Mouse (Mus musculus): ENCODE data around the gene Zfp652. TPM values are rescaled to one million over a fixed set of nuclear protein-coding genes. Genes with fewer than 3 reads are reported as not detected.

Gene Zfp652
- polyA plus RNA-seq, 1 experiment from 2014 or later = 7.3 TPM

DNA sequence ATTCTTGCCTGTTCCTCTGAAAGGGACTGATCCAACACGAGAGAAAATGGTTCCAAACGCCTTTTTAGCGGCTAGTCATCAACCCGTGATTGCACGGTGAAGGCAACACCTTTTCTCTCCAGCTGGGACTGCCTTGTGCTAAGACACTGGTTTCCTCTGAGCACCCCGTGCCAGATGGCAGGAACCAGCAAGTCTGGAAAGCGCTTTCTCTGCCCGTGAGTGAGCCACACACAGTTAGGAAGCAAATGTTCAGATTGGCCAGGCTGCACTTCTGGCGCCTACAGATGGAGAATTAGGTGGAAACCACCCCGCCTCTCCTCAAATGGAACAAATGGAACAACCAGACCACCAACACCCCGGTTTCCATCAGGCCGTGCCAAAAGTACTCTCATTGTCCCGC, 79.3 kb downstream of the Zfp652 start:
- WGBS (ENCODE audit: insufficient replicate concordance) = 74% methylated on average over 13 of the region's 13 CpGs
- no peak overlapping the region for H3K9ac ChIP-seq (ENCODE audit: low read depth, low read length)
- no peaks in the 10 kb centered on the region for H3K36me3 ChIP-seq (ENCODE audit: control insufficient read depth, insufficient read depth, low read length)
- H3K4me1 ChIP-seq (ENCODE audit: control insufficient read depth, insufficient read depth, low read length) = peaks cover 17% of the 10 kb centered on the region
- ATAC-seq (replicated peaks; ENCODE audit: insufficient number of reproducible peaks, low FRiP score, low TSS enrichment) = no peak
- H3K27me3 ChIP-seq (ENCODE audit: control insufficient read depth, insufficient read depth, low read length) = peaks cover 2% of the 10 kb centered on the region; the same call in 1 of the 2 replicates
- H3K9me3 ChIP-seq (replicated peaks; ENCODE audit: control insufficient read depth, low read length) = no peaks in the 10 kb centered on the region
- no peak overlapping the region for H3K4me3 ChIP-seq (ENCODE audit: low read depth, low read length)
- no peak overlapping the region for H3K27ac ChIP-seq (ENCODE audit: low read depth, low read length)
- no peak overlapping the region for H3K4me2 ChIP-seq

DNA sequence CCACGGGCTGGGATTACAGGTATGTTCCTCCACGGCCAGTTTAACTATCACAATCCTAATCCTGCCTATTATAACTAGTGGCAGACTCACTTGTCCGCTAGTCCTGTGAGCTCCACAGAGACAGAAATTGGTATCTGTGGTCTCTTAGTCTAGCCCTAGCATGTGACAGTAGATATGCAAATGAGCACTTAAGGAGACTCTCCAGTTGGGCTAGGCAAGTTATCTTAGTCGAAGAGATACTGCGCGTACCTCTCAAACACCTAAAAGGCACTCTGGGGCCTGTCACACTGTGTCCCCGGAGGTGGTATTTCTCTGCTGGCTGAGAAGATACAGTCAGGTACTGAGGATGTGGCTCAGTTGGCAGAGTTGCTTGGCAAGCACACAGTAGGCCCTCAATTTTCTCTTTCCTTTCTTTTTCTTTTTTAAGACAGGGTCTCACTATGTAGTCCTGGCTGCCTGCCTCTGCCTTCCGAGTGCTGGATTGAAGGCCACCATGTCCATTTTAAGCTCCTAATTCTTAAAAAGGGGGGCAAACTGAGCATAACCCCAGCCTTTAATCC, 80.6 kb downstream of the Zfp652 start:
- Histone ChIP-seq H3K4me2 (no peak overlapping the region), H3K9me3 (replicated peaks; ENCODE audit: control insufficient read depth, low read length) (no peaks in the 10 kb centered on the region), H3K4me3 (ENCODE audit: low read depth, low read length) (no peak overlapping the region), H3K4me1 (ENCODE audit: control insufficient read depth, insufficient read depth, low read length) (peaks cover 18% of the 10 kb centered on the region), H3K36me3 (ENCODE audit: control insufficient read depth, insufficient read depth, low read length) (no peaks in the 10 kb centered on the region), H3K9ac (ENCODE audit: low read depth, low read length) (no peak overlapping the region), H3K27ac (ENCODE audit: low read depth, low read length) (no peak overlapping the region), H3K27me3 (ENCODE audit: control insufficient read depth, insufficient read depth, low read length) (peaks cover 10% of the 10 kb centered on the region)
- ATAC-seq (replicated peaks; ENCODE audit: insufficient number of reproducible peaks, low FRiP score, low TSS enrichment) = 0 out of 2 replicates have a peak, but pooled peaks have one; percentile 32
- WGBS (ENCODE audit: insufficient replicate concordance) = 61% methylated on average over 8 of the region's 8 CpGs

DNA sequence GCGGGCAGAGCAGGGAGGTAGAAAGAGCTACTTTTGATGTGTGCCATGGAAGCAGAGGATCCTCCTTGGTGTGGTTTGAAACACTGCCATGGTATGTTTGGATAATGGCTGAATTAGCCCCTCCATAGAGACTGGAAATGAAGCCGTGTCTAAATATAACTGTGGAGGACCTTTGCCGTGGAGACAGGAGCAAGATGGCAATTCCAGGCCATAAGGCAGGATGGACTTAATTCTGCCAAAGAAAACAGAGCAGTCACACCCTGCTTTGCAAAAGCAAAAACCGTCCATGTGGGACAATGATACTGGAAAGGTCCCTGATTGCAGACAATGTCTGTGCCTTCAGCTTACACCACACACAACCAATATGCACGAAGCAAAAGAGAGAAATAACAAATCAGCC, 81.7 kb downstream of the Zfp652 start:
- H3K36me3 ChIP-seq (ENCODE audit: control insufficient read depth, insufficient read depth, low read length) = no peaks in the 10 kb centered on the region
- 52% methylated on average over 5 of the region's 5 CpGs for WGBS (ENCODE audit: insufficient replicate concordance)
- H3K4me2 ChIP-seq = no peak overlapping the region
- H3K9me3 ChIP-seq (replicated peaks; ENCODE audit: control insufficient read depth, low read length) = no peaks in the 10 kb centered on the region
- H3K4me3 ChIP-seq (ENCODE audit: low read depth, low read length) = no peak overlapping the region
- H3K9ac ChIP-seq (ENCODE audit: low read depth, low read length) = no peak overlapping the region
- ATAC-seq (replicated peaks; ENCODE audit: insufficient number of reproducible peaks, low FRiP score, low TSS enrichment) = no peak
- H3K27ac ChIP-seq (ENCODE audit: low read depth, low read length) = no peak overlapping the region
- peaks cover 18% of the 10 kb centered on the region for H3K4me1 ChIP-seq (ENCODE audit: control insufficient read depth, insufficient read depth, low read length)
- H3K27me3 ChIP-seq (ENCODE audit: control insufficient read depth, insufficient read depth, low read length) = peaks cover 10% of the 10 kb centered on the region

DNA sequence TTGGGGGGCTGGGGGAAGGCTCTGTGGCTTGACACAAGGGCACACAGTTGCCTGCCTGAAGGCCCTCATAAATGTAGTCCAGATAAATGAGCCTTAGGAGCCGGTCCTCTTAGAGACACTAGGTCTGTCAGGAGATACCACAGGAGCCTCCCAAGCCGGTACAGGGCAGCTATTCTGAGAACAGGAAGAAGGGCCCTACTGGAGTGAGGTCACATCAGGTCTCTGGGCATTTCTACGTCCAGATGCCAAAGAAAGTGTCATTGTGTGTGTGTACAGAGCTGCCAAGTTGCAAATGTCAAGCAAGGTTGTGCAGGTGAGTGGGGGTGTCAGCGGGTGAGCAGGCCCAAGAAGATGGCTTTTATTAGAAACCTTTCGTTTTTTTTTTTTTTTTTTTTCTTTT, 83.1 kb downstream of the Zfp652 start:
- Histone ChIP-seq H3K4me3 (ENCODE audit: low read depth, low read length) (no peak overlapping the region), H3K4me2 (no peak overlapping the region), H3K36me3 (ENCODE audit: control insufficient read depth, insufficient read depth, low read length) (no peaks in the 10 kb centered on the region), H3K9ac (ENCODE audit: low read depth, low read length) (no peak overlapping the region), H3K4me1 (ENCODE audit: control insufficient read depth, insufficient read depth, low read length) (peaks cover 18% of the 10 kb centered on the region), H3K9me3 (replicated peaks; ENCODE audit: control insufficient read depth, low read length) (no peaks in the 10 kb centered on the region), H3K27ac (ENCODE audit: low read depth, low read length) (no peak overlapping the region), H3K27me3 (ENCODE audit: control insufficient read depth, insufficient read depth, low read length) (peaks cover 10% of the 10 kb centered on the region)
- ATAC-seq (replicated peaks; ENCODE audit: insufficient number of reproducible peaks, low FRiP score, low TSS enrichment) = no peak
- 36% methylated on average over 5 of the region's 5 CpGs for WGBS (ENCODE audit: insufficient replicate concordance)

DNA sequence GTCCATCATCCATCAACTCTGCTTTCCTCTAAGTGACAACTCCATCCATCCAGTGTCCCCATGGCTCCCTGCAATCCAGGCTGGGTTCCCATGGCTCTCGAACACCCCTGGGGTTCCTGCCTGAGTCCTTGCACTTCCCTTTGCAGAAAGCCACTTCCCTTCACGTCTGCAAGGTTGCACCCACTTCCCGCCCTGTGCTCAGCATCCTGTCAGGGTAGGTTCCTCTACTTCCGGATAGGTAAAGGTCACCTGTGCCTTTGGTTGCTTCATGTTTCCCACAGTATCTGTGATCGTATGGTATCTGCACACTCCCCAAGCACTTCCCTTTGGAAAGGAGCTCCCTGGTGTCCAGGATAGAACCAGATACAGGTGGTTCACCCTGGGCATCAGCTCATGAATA, 92.5 kb downstream of the Zfp652 start:
- 62% methylated on average over 5 of the region's 5 CpGs for WGBS (ENCODE audit: insufficient replicate concordance)
- Histone ChIP-seq H3K27ac (ENCODE audit: low read depth, low read length) (peak overlapping the region; percentile 25; the same call in 1 of the 2 replicates), H3K27me3 (ENCODE audit: control insufficient read depth, insufficient read depth, low read length) (no peaks in the 10 kb centered on the region), H3K9ac (ENCODE audit: low read depth, low read length) (no peak overlapping the region), H3K9me3 (replicated peaks; ENCODE audit: control insufficient read depth, low read length) (no peaks in the 10 kb centered on the region), H3K4me1 (ENCODE audit: control insufficient read depth, insufficient read depth, low read length) (peaks cover 4% of the 10 kb centered on the region; the same call in 1 of the 2 replicates), H3K36me3 (ENCODE audit: control insufficient read depth, insufficient read depth, low read length) (no peaks in the 10 kb centered on the region), H3K4me2 (no peak overlapping the region), H3K4me3 (ENCODE audit: low read depth, low read length) (no peak overlapping the region)
- ATAC-seq (replicated peaks; ENCODE audit: insufficient number of reproducible peaks, low FRiP score, low TSS enrichment) = no peak

DNA sequence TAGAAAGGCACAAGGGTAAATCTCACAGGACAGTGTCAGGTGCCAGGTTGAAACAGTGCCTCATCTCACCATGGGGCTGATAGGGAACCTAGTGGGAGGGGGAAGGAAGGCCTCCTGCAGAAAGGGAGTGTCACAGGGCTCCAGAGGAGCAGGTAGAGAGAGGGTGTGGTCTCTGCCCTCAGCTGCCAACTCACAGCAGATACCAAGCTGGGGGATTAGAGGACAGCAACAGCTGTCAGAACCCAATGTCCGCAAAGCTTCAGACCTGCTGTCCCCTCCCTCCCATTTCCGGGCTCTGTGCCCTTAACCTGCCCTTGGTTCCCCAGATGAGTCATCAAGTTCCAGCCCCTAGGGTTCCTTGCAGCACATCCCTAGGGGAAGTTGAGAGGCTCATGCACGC, 93.1 kb downstream of the Zfp652 start:
- 20% methylated on average over 3 of the region's 3 CpGs for WGBS (ENCODE audit: insufficient replicate concordance)
- no peaks in the 10 kb centered on the region for H3K27me3 ChIP-seq (ENCODE audit: control insufficient read depth, insufficient read depth, low read length)
- H3K4me1 ChIP-seq (ENCODE audit: control insufficient read depth, insufficient read depth, low read length) = peaks cover 4% of the 10 kb centered on the region; the same call in 1 of the 2 replicates
- no peak overlapping the region for H3K9ac ChIP-seq (ENCODE audit: low read depth, low read length)
- H3K27ac ChIP-seq (ENCODE audit: low read depth, low read length) = peak overlapping the region; percentile 25; the same call in 1 of the 2 replicates
- no peak overlapping the region for H3K4me2 ChIP-seq
- no peaks in the 10 kb centered on the region for H3K36me3 ChIP-seq (ENCODE audit: control insufficient read depth, insufficient read depth, low read length)
- H3K4me3 ChIP-seq (ENCODE audit: low read depth, low read length) = no peak overlapping the region
- H3K9me3 ChIP-seq (replicated peaks; ENCODE audit: control insufficient read depth, low read length) = no peaks in the 10 kb centered on the region
- peak; percentile 62 for ATAC-seq (replicated peaks; ENCODE audit: insufficient number of reproducible peaks, low FRiP score, low TSS enrichment)

DNA sequence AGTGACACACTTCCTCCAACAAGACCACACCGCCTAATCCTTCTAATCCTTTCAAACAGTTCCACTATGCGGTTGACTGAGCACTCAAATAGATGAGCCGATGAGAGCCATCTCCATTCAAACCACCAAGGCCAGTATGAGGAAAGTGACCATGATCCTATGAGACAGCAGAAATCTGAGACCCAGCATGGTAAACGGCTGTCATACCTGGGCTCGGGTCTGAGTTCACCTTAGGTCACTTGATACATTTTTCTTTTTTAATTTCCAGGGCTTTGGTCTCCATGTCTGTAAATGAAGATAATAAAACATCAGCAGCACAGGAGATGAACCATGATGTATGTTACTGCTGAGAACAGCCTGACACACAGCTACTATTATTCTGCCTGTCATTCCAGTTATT, 95.4 kb downstream of the Zfp652 start:
- Histone ChIP-seq H3K27ac (ENCODE audit: low read depth, low read length) (peak overlapping the region; percentile 77), H3K9ac (ENCODE audit: low read depth, low read length) (no peak overlapping the region), H3K4me2 (no peak overlapping the region), H3K36me3 (ENCODE audit: control insufficient read depth, insufficient read depth, low read length) (no peaks in the 10 kb centered on the region), H3K4me1 (ENCODE audit: control insufficient read depth, insufficient read depth, low read length) (peaks cover 4% of the 10 kb centered on the region; the same call in 1 of the 2 replicates), H3K27me3 (ENCODE audit: control insufficient read depth, insufficient read depth, low read length) (no peaks in the 10 kb centered on the region), H3K4me3 (ENCODE audit: low read depth, low read length) (no peak overlapping the region), H3K9me3 (replicated peaks; ENCODE audit: control insufficient read depth, low read length) (no peaks in the 10 kb centered on the region)
- WGBS (ENCODE audit: insufficient replicate concordance) = 90% methylated on average over 5 of the region's 5 CpGs
- no peak for ATAC-seq (replicated peaks; ENCODE audit: insufficient number of reproducible peaks, low FRiP score, low TSS enrichment)

DNA sequence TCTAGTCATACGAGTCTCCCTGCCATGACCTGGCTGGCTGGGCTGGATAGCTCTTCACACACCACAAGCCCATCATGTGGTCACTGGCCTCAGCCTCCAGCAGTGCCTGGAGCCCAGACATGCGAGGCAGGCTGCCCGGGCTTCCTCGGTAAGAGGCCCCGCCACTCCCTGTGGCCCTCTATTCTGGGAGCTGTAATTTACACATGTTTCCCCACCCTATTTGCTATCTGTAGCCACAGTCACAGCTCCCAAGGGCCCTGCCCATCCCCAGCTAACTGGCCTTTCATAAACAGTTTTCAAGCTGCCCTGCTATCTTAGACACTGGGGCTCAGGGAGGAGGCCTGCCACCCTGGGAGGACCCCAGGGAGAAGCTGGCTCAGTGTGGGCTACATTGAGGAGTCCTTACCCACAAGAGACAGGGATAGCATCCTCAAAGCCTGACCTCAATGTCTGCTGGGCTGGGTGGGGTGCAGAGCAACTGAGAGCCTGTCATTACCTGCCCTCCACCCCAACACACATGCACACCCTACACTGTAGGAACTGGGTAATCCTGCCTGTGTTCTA, 96.1 kb downstream of the Zfp652 start:
- Histone ChIP-seq H3K4me2 (0 out of 2 replicates have a peak overlapping the region, but pooled peaks have one; percentile 6), H3K27me3 (ENCODE audit: control insufficient read depth, insufficient read depth, low read length) (no peaks in the 10 kb centered on the region), H3K9me3 (replicated peaks; ENCODE audit: control insufficient read depth, low read length) (no peaks in the 10 kb centered on the region), H3K4me3 (ENCODE audit: low read depth, low read length) (no peak overlapping the region), H3K36me3 (ENCODE audit: control insufficient read depth, insufficient read depth, low read length) (no peaks in the 10 kb centered on the region), H3K9ac (ENCODE audit: low read depth, low read length) (no peak overlapping the region), H3K27ac (ENCODE audit: low read depth, low read length) (peak overlapping the region; percentile 77), H3K4me1 (ENCODE audit: control insufficient read depth, insufficient read depth, low read length) (peaks cover 4% of the 10 kb centered on the region; the same call in 1 of the 2 replicates)
- 64% methylated on average over 5 of the region's 5 CpGs for WGBS (ENCODE audit: insufficient replicate concordance)
- peak; percentile 84 for ATAC-seq (replicated peaks; ENCODE audit: insufficient number of reproducible peaks, low FRiP score, low TSS enrichment)

DNA sequence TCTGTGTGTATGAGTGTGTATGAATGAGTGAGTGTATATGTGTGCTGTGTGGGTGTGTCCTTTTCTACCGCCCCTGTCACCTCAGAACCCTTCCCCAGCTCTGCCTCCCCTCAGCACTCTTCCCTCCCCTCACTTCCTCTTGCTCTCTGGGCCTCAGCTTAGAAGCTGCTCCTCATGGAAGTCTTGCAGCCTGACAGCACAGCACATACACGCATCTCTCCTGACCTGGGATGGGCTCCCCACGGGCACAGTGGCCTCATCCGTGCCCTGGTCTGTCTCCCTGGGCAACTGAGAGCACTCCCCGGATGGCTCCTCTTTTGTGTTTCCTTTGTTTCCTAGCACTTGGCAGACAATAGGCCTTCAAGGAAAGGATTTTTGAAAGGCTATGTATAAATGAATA, 97.1 kb downstream of the Zfp652 start:
- Histone ChIP-seq H3K36me3 (ENCODE audit: control insufficient read depth, insufficient read depth, low read length) (no peaks in the 10 kb centered on the region), H3K9me3 (replicated peaks; ENCODE audit: control insufficient read depth, low read length) (no peaks in the 10 kb centered on the region), H3K27me3 (ENCODE audit: control insufficient read depth, insufficient read depth, low read length) (no peaks in the 10 kb centered on the region), H3K4me3 (ENCODE audit: low read depth, low read length) (no peak overlapping the region), H3K4me2 (no peak overlapping the region), H3K27ac (ENCODE audit: low read depth, low read length) (no peak overlapping the region), H3K9ac (ENCODE audit: low read depth, low read length) (no peak overlapping the region), H3K4me1 (ENCODE audit: control insufficient read depth, insufficient read depth, low read length) (peaks cover 4% of the 10 kb centered on the region; the same call in 1 of the 2 replicates)
- 54% methylated on average over 5 of the region's 5 CpGs for WGBS (ENCODE audit: insufficient replicate concordance)
- no peak for ATAC-seq (replicated peaks; ENCODE audit: insufficient number of reproducible peaks, low FRiP score, low TSS enrichment)

All from heart, embryonic 11.5 days (tissue).